Mouse (Mus musculus) cerebellum, adult 9-10 months (tissue): Measurements from ENCODE around the gene Pphln1.
A peak's percentile ranks its signal among the peaks of the same experiment; 100 is the strongest.

Experiments
- DNase-seq: peaks from one replicate; pipeline ENCODE4 v3.0.0; 2022

The Pphln1 gene

GRCm38 (mm10) chr15:93504808-93505207 is 106.7 kb downstream of the Pphln1 start:
- no peak for DNase-seq

- DNase-seq: no peak
Observed at GRCm38 (mm10) chr15:93510690-93511336, 112.7 kb downstream of the Pphln1 start.

DNA sequence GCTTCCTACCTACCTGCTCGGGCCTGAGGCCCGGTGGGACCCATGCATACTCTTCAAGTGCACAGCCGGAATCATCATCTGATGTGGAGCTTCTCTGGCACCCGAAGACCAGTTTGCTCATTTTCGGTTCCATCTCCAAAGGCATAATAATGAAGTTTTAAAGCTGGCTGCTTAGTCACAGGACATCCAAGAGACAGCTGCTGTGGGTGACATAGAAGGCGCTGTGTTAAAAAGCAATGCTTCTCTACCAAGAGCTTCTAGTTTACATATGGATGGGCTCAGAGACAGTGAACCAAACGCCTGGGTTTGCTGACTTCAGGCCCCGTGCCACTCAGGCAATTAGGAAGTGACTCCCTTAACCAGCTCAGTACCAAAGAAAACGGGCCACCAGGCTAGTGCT is 114.3 kb downstream of the Pphln1 start:
- no peak for DNase-seq

GRCm38 (mm10) chr15:93513939-93514341 is 115.8 kb downstream of the Pphln1 start:
- DNase-seq: no peak

DNA sequence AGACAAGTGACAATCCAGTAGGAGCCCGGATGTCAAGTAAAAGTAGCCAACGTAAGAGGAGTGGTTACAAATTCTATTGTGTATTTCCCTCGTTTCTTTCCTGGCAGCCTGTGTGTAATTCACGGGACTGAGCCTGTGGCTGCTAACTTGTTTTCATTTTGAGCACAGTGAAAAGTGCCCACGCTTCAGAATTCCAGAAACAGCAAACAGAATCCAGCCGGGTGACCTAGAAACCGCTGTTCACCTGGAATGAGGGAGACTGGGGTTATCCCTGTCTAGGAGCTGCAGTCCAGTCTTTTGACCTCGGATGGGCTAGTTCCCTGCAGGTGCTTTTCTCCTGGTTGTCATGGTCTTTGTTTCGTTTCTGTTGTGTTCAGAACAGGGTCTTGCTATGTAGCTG is 117.2 kb downstream of the Pphln1 start:
- no peak for DNase-seq

DNA sequence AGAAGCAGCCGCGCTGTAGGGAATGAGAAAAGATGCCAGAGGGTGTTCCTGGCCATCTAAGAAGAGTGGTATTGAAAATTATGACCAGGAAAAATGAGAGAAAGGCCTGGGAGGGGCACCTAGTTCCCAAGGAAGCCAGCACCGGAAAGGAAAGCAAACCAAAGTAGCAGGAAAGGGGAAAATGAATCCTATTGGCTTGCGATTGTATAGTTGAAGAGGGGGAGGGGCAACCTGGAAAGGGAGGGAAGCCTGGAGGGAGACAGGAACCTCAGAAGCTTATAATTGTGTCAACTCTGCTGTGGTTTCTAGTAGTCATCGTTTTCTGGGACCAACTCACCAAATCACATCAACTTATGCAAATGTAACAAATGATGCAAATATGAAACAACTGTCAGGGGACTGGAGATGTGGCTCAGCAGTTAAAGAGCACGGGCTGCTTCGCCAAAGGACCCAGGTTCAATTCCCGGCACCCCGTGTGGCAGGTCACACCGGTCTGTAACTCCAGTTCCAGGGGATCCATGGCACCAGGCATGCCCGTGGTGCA is 118.9 kb downstream of the Pphln1 start:
- no peak for DNase-seq

GRCm38 (mm10) chr15:93518143-93518902 is 120.2 kb downstream of the Pphln1 start:
- no peak for DNase-seq

GRCm38 (mm10) chr15:93518941-93519835 is 121.0 kb downstream of the Pphln1 start:
- peak; percentile 52 for DNase-seq

GRCm38 (mm10) chr15:93519836-93520826 is 122.0 kb downstream of the Pphln1 start:
- DNase-seq: no peak

DNA sequence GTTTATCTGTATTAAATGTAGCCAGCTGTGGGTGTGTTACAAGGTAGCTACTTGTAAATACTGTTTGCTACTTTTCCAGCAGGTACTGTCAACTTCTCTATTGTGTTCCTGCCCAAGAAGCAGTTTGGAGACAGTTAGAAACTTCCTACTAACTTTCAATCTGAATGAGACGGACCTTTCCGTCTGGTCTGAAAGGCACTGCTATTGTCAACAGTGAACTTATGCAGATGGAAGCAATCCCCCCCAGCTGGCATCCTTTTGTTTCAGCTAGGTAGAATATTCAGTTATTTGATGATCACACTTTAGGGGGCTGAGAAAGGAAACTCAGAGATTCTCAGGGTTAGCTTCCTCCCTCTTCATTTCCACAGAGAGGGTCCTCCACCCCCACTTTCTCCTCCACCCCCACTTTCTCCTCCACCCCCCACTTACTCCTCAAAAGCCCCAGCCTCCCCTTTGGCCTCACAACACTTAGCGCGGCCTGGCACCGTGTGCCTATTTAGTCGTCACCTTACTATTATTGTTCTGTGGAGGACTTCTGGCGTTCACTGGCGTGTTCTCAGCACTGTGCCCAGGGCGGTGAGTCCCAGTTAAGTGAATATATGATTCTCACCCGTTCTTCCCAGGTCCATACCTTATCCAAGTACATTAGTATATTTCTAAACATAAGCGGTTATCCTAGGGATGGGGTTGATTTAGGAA is 123.1 kb downstream of the Pphln1 start:
- DNase-seq: no peak

- DNase-seq: no peak
Observed at GRCm38 (mm10) chr15:93521787-93522180, 123.6 kb downstream of the Pphln1 start.

GRCm38 (mm10) chr15:93525305-93525917 is 127.3 kb downstream of the Pphln1 start:
- no peak for DNase-seq

DNA sequence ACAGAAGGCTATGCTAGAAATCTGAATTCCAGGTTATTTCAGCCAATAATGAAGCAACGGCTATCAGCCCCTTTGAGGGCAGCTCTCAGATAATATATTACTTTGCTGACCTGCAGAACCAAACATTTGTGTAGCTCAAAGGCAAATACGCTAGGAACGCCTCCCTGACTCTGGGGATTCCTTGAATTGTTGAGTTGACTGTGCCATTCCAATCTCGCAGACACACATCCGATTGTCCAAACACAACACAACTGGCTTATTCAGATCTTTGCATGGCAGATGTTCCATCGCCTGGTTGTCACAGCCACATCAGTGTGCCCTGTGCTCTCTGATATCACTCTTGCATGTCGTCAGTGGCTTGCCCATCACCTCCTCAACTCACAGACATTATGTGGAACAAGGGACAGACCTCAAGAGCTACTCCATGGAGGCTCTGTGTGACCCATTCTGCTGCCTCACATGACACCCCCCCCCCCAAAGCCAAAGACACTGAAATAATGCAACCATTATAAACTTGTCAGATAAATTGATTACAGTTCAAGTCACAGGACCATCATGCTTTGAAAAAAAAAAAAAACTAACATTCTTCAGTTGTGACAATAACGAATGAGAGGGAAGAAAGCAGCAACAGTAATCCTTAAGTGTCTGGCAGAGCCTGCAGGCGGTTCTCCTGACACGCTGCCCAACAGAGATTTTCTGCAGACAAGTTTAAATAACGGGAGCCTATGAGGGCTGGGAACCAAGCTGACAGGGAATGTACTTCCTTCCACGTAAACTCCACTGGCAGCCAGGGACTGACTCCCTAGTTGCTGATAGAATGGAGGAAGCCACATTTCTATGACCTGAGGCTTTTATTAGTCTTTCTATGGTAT is 131.9 kb downstream of the Pphln1 start:
- no peak for DNase-seq

DNA sequence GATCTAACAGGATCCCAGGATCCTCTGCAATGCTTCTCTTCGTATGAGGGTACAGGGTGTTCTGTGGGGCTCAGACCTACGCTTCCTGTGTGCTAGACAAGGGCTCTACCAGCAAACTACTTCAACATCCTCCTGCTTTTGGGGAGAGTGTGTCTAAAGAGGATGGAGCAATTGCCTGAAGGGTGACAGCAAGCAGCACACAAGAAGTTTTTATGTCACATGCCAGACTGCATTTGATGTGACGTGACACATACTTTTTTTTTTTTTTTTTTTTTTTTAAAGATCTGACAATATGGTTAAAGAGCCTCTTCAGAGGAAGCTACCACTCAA is 132.5 kb downstream of the Pphln1 start:
- no peak for DNase-seq

DNA sequence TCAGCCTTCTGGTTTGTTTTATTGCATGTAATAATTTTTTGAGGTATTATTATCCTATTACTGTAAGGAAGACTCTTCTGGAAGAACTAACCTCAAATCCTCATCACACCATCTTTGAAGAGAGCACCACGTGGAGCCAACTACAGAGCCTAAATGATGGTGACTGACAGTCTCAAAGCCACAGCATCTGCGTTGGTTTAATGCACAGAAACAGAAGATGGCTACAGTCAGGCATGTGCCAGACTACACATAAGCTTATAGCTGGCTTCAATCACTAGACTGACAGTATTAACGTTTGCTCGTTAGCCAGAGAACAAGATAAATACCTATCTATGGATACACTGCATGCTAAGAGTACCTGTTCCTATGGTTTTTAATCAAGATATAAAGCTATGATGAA is 138.0 kb downstream of the Pphln1 start:
- no peak for DNase-seq

GRCm38 (mm10) chr15:93537745-93538144 is 139.6 kb downstream of the Pphln1 start:
- no peak for DNase-seq

DNA sequence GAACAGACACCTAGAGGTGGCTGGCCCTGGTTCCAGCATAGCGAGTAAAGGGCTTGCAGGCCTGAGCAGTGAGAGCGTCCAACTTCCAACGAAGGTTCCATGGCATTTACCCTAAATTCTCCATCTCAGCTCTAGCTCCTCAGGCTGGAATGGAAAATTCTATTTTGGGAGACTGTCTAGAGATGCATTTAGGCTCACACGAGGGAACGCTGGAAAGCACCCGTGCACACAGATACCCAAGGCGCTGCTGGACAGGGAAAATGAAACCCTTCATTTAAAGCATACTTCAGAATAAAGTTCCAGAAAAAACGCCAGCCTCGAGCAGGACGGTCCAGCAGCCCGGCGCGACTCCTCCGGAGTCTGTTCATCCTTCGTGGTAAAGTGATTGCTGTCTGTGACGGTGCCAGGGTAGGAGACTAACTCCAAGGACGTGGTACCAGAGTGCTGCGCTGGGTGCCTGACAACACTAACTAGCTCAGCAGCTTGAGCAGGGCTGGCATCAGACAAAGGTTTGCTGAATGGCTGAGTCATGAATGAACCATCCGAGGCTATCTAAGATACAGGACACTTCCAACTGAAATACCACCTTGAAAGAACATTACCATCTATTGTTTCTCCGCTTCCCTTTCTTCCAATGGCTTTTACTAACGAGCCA is 140.5 kb downstream of the Pphln1 start:
- no peak for DNase-seq

DNA sequence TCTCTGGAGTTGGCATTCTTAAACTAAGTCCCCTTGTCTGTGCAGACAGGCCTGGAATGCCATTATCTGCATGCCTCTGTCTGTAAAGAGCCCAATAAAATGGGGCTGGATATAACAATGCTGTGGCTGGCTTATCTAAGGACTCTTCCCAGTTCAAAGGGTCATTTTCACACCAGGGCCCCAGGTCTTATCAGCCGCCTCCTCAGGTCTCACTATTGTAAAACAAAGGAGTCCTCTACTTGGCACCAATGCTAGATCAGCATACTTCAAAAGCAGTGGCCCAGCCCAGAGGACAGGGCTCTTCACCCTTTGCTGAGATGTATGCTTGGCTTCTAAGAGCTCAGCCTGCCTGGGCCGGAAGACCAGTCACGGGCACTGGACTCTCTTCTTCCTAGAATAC is 141.3 kb downstream of the Pphln1 start:
- DNase-seq: no peak
